Mouse (Mus musculus) left cerebral cortex, adult 18-20 months (tissue): ENCODE results near the gene Traf3ip2. TPM values are rescaled to one million over a fixed set of nuclear protein-coding genes. Genes with fewer than 3 reads are reported as not detected.
A peak's percentile ranks its signal among the peaks of the same experiment; 100 is the strongest.

Experiments
- DNase-seq, 2 experiments: peaks; one replicate each; pipeline ENCODE4 v3.0.0; 2021 to 2022; ENCODE audit warnings: low spot score in 2 of 2, mixed read lengths in 1 of 2
- long read RNA-seq, 2 experiments: library from polyadenylated mRNA; stranded (forward); transcript quantifications; one replicate each; pipeline ENCODE4 v2.0.0; 2021
- total RNA-seq, 2 experiments: library from RNA; stranded (reverse); gene quantifications; 2 replicates each; pipeline ENCODE4 v1.2.3; 2021

Traf3ip2 gene
- 1 to 10 TPM in 1 of 2 experiments, under 1 TPM in 1; 0.91 to 1.3 TPM for total RNA-seq
- long read RNA-seq, experiment 1, partial matches to known transcripts, result 0 of 4 reads
- long read RNA-seq, experiment 1, other reads (novel, unspliced or antisense), result 3 of 4 reads
- long read RNA-seq, experiment 2, result 0 reads

GRCm38 (mm10) chr10:39612633-39612988, at the start of gene Traf3ip2:
TSS of gene Traf3ip2 (plus strand) at chr10:39612934.
- no peak for DNase-seq

GRCm38 (mm10) chr10:39563552-39564223, 49.0 kb upstream of the Traf3ip2 start:
- DNase-seq, result no peak

GRCm38 (mm10) chr10:39566901-39567300, 45.8 kb upstream of the Traf3ip2 start:
- DNase-seq, result no peak

GRCm38 (mm10) chr10:39568991-39569390, 43.7 kb upstream of the Traf3ip2 start:
- DNase-seq, result no peak

- no peak for DNase-seq
These were observed 41.7 kb upstream of the Traf3ip2 start for GRCm38 (mm10) chr10:39571011-39571410.

- DNase-seq, result no peak
These were observed 40.6 kb upstream of the Traf3ip2 start for GRCm38 (mm10) chr10:39572050-39572671.

- peak; percentile 64 to 68 for DNase-seq
These were observed 40.1 kb upstream of the Traf3ip2 start for GRCm38 (mm10) chr10:39572672-39573051.

- DNase-seq, result no peak
These were observed 36.3 kb upstream of the Traf3ip2 start for GRCm38 (mm10) chr10:39576466-39576865.

- no peak for DNase-seq
These were observed 32.3 kb upstream of the Traf3ip2 start for GRCm38 (mm10) chr10:39580477-39580876.

- DNase-seq, result no peak
These were observed 30.3 kb upstream of the Traf3ip2 start for GRCm38 (mm10) chr10:39582385-39582784.

GRCm38 (mm10) chr10:39583718-39584117, 29.0 kb upstream of the Traf3ip2 start:
- peak; percentile 31 to 36 for DNase-seq

- no peak for DNase-seq
These were observed 25.3 kb upstream of the Traf3ip2 start for GRCm38 (mm10) chr10:39587290-39587925.

GRCm38 (mm10) chr10:39587973-39588746, 24.6 kb upstream of the Traf3ip2 start:
- no peak for DNase-seq

GRCm38 (mm10) chr10:39589765-39590546, 22.8 kb upstream of the Traf3ip2 start:
- no peak for DNase-seq

- DNase-seq, result no peak
These were observed 22.1 kb upstream of the Traf3ip2 start for GRCm38 (mm10) chr10:39590629-39591028.

- no peak for DNase-seq
These were observed 20.2 kb upstream of the Traf3ip2 start for GRCm38 (mm10) chr10:39592501-39592900.

- DNase-seq, result no peak
These were observed 18.0 kb upstream of the Traf3ip2 start for GRCm38 (mm10) chr10:39594716-39595115.

- no peak for DNase-seq
These were observed 16.9 kb upstream of the Traf3ip2 start for GRCm38 (mm10) chr10:39595862-39596261.

- no peak for DNase-seq
These were observed 15.5 kb upstream of the Traf3ip2 start for GRCm38 (mm10) chr10:39597116-39597791.

GRCm38 (mm10) chr10:39597792-39598183, 14.9 kb upstream of the Traf3ip2 start:
- no peak for DNase-seq
